Mouse (Mus musculus): ENCODE measurements at regions not wholly inside any gene's neighbourhood (a gene's known extent, or its start where the extent isn't known, plus 50 kb on each side); places are given as distances from the start of the nearest gene placed in this dataset.
A peak's percentile ranks its signal among the peaks of the same experiment; 100 is the strongest.

GRCm38 (mm10) chr12:109896906-109897305 lies 296.8 kb upstream of the Rtl1 start:
- WGBS = 70% methylated on average over 10 of the region's 10 CpGs

GRCm38 (mm10) chr12:109897861-109898385 lies 297.8 kb upstream of the Rtl1 start:
- TF ChIP-seq POLR2A (IDR thresholded peaks at IDR 0.05; ENCODE audit: borderline replicate concordance, extremely low read depth, low read depth, low read length) (no peak), CTCF (IDR thresholded peaks at IDR 0.05; ENCODE audit: insufficient read depth, low read length) (no peak)
- 85% methylated on average over 11 of the region's 11 CpGs for WGBS
- Histone ChIP-seq H3K4me3 (replicated peaks; ENCODE audit: extremely low read depth, low read depth, low read length) (no peak overlapping the region), H3K4me1 (ENCODE audit: control insufficient read depth, insufficient read depth, low read length) (no peaks in the 10 kb centered on the region)
- no peak for DNase-seq

More at GRCm38 (mm10) chr12:109896906-109897305, 296.8 kb upstream of the Rtl1 start:
- TF ChIP-seq POLR2A (IDR thresholded peaks at IDR 0.05; ENCODE audit: borderline replicate concordance, extremely low read depth, low read depth, low read length) (no peak), CTCF (IDR thresholded peaks at IDR 0.05; ENCODE audit: insufficient read depth, low read length) (no peak)
- no peak for DNase-seq
- Histone ChIP-seq H3K4me1 (ENCODE audit: control insufficient read depth, insufficient read depth, low read length) (no peaks in the 10 kb centered on the region), H3K4me3 (replicated peaks; ENCODE audit: extremely low read depth, low read depth, low read length) (no peak overlapping the region)

GRCm38 (mm10) chr12:109899420-109899819 lies 299.3 kb upstream of the Rtl1 start:
- Histone ChIP-seq H3K4me3 (replicated peaks; ENCODE audit: extremely low read depth, low read depth, low read length) (no peak overlapping the region), H3K4me1 (ENCODE audit: control insufficient read depth, insufficient read depth, low read length) (no peaks in the 10 kb centered on the region)
- TF ChIP-seq CTCF (IDR thresholded peaks at IDR 0.05; ENCODE audit: insufficient read depth, low read length) (no peak), POLR2A (IDR thresholded peaks at IDR 0.05; ENCODE audit: borderline replicate concordance, extremely low read depth, low read depth, low read length) (no peak)
- no peak for DNase-seq
- 78% methylated on average over 3 of the region's 3 CpGs for WGBS

GRCm38 (mm10) chr12:109910966-109911495 lies 310.9 kb upstream of the Rtl1 start:
- TF ChIP-seq POLR2A (IDR thresholded peaks at IDR 0.05; ENCODE audit: borderline replicate concordance, extremely low read depth, low read depth, low read length) = no peak
- TF ChIP-seq CTCF (IDR thresholded peaks at IDR 0.05; ENCODE audit: insufficient read depth, low read length) = no peak
- WGBS = 67% methylated on average over 9 of the region's 9 CpGs
- no peak overlapping the region for H3K4me3 ChIP-seq (replicated peaks; ENCODE audit: extremely low read depth, low read depth, low read length)
- no peak for DNase-seq
- no peaks in the 10 kb centered on the region for H3K4me1 ChIP-seq (ENCODE audit: control insufficient read depth, insufficient read depth, low read length)

- 71% methylated on average over 9 of the region's 9 CpGs for WGBS
- H3K4me1 ChIP-seq (ENCODE audit: control insufficient read depth, insufficient read depth, low read length) = no peaks in the 10 kb centered on the region
Measured at GRCm38 (mm10) chr12:109911506-109911905, 311.4 kb upstream of the Rtl1 start.

GRCm38 (mm10) chr12:109917761-109918160 lies 317.6 kb upstream of the Rtl1 start:
- DNase-seq = no peak
- 63% methylated on average over 6 of the region's 6 CpGs for WGBS
- Histone ChIP-seq H3K4me3 (replicated peaks; ENCODE audit: extremely low read depth, low read depth, low read length) (no peak overlapping the region), H3K4me1 (ENCODE audit: control insufficient read depth, insufficient read depth, low read length) (no peaks in the 10 kb centered on the region)
- TF ChIP-seq POLR2A (IDR thresholded peaks at IDR 0.05; ENCODE audit: borderline replicate concordance, extremely low read depth, low read depth, low read length) (no peak), CTCF (IDR thresholded peaks at IDR 0.05; ENCODE audit: insufficient read depth, low read length) (no peak)

More at GRCm38 (mm10) chr12:109911506-109911905, 311.4 kb upstream of the Rtl1 start:
- DNase-seq = no peak
- TF ChIP-seq POLR2A (IDR thresholded peaks at IDR 0.05; ENCODE audit: borderline replicate concordance, extremely low read depth, low read depth, low read length) (no peak), CTCF (IDR thresholded peaks at IDR 0.05; ENCODE audit: insufficient read depth, low read length) (no peak)
- no peak overlapping the region for H3K4me3 ChIP-seq (replicated peaks; ENCODE audit: extremely low read depth, low read depth, low read length)

GRCm38 (mm10) chr12:109918901-109919300 lies 318.8 kb upstream of the Rtl1 start:
- TF ChIP-seq CTCF (IDR thresholded peaks at IDR 0.05; ENCODE audit: insufficient read depth, low read length) (no peak), POLR2A (IDR thresholded peaks at IDR 0.05; ENCODE audit: borderline replicate concordance, extremely low read depth, low read depth, low read length) (no peak)
- Histone ChIP-seq H3K4me3 (replicated peaks; ENCODE audit: extremely low read depth, low read depth, low read length) (no peak overlapping the region), H3K4me1 (ENCODE audit: control insufficient read depth, insufficient read depth, low read length) (no peaks in the 10 kb centered on the region)
- no peak for DNase-seq
- 71% methylated on average over 8 of the region's 8 CpGs for WGBS

- WGBS = 84% methylated on average over 10 of the region's 10 CpGs
Measured at GRCm38 (mm10) chr12:109922111-109922510, 322.0 kb upstream of the Rtl1 start.

GRCm38 (mm10) chr12:109925866-109926265 lies 325.7 kb upstream of the Rtl1 start:
- 75% methylated on average over 6 of the region's 6 CpGs for WGBS
- no peak for TF ChIP-seq CTCF (IDR thresholded peaks at IDR 0.05; ENCODE audit: insufficient read depth, low read length)
- no peak for TF ChIP-seq POLR2A (IDR thresholded peaks at IDR 0.05; ENCODE audit: borderline replicate concordance, extremely low read depth, low read depth, low read length)
- DNase-seq = no peak
- H3K4me1 ChIP-seq (ENCODE audit: control insufficient read depth, insufficient read depth, low read length) = no peaks in the 10 kb centered on the region
- no peak overlapping the region for H3K4me3 ChIP-seq (replicated peaks; ENCODE audit: extremely low read depth, low read depth, low read length)

More at GRCm38 (mm10) chr12:109922111-109922510, 322.0 kb upstream of the Rtl1 start:
- no peak for TF ChIP-seq POLR2A (IDR thresholded peaks at IDR 0.05; ENCODE audit: borderline replicate concordance, extremely low read depth, low read depth, low read length)
- TF ChIP-seq CTCF (IDR thresholded peaks at IDR 0.05; ENCODE audit: insufficient read depth, low read length) = no peak
- Histone ChIP-seq H3K4me1 (ENCODE audit: control insufficient read depth, insufficient read depth, low read length) (no peaks in the 10 kb centered on the region), H3K4me3 (replicated peaks; ENCODE audit: extremely low read depth, low read depth, low read length) (no peak overlapping the region)
- DNase-seq = no peak

GRCm38 (mm10) chr12:109926643-109927042 lies 326.5 kb upstream of the Rtl1 start:
- DNase-seq = no peak

More at GRCm38 (mm10) chr12:109926643-109927042, 326.5 kb upstream of the Rtl1 start:
- Histone ChIP-seq H3K4me3 (replicated peaks; ENCODE audit: extremely low read depth, low read depth, low read length) (no peak overlapping the region), H3K4me1 (ENCODE audit: control insufficient read depth, insufficient read depth, low read length) (no peaks in the 10 kb centered on the region)
- WGBS = 50% methylated on average over 12 of the region's 12 CpGs
- no peak for TF ChIP-seq POLR2A (IDR thresholded peaks at IDR 0.05; ENCODE audit: borderline replicate concordance, extremely low read depth, low read depth, low read length)
- TF ChIP-seq CTCF (IDR thresholded peaks at IDR 0.05; ENCODE audit: insufficient read depth, low read length) = peak; percentile 14; the same call in 1 of the 2 replicates

Measured in lung, adult 2 months (tissue).